Mouse (Mus musculus) cerebellum, postnatal 4 days (tissue): ENCODE data around the gene Rasgrp2.

ENCODE experiments used
- DNase-seq, 2 experiments: peaks; one replicate each; pipeline ENCODE4 v3.0.0; 2022; ENCODE audit warnings: low spot score in 2 of 2, mixed read lengths in 1 of 2

The Rasgrp2 gene

DNA sequence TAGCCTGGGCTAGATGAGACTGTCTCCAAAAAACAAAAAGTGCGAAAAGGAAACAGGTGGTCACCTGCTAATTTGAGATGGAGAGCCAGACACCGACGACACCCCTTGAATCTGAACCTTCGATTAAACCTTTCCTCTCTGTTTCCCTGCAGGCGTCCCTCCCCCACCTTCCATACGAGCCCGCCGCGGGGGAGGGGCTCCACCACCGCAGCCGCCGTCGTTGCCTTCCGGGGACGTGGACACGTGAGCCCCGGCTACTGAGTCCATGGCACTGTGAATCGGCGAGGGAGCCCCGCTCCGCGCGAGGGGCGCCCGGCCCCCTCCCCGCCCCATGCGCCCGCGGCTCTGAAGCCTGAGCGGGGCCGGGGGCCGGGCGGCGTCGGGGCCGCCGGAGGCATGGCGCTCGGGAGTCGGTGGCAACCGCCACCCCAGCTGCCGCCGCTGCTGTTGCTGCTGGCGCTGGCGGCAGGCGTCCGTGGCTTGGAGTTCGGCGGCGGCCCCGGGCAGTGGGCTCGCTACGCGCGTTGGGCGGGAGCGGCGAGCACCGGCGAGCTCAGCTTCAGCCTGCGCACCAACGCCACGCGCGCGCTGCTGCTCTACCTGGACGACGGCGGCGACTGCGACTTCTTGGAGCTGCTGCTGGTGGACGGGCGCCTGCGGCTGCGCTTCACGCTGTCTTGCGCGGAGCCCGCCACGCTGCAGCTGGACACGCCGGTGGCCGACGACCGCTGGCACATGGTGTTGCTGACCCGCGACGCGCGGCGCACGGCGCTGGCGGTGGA is 28.7 kb downstream of the Rasgrp2 start:
- DNase-seq: peak in 1 of 2 experiments; percentile 42

DNA sequence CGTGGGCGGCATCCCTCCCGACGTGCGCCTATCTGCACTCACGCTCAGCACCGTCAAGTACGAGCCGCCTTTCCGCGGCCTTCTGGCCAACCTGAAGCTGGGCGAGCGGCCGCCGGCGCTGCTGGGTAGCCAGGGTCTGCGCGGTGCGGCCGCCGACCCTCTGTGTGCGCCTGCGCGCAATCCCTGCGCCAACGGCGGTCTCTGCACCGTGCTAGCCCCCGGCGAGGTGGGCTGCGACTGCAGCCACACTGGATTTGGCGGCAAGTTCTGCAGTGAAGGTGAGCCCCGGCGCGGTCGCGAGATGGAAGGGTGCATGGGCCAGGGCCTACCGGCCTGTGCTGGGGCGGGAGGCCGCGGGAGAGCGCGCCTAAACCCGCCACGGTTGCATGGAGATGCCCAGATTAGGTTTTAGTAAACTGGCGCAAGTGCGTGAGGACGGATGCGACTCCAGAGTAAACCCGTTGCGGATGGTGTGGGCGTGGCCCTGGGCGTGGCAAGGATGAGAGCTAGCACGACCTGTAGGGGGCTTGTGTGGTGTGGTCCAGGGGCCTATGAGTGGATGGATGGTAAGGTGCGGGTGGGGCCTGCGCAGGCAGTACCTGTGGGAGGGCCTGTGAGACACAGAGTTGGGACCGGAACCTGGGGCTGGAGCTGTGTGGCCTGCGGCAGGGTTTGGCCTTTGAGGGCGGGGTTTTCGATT is 29.5 kb downstream of the Rasgrp2 start:
- peak in 1 of 2 experiments; percentile 39 for DNase-seq

DNA sequence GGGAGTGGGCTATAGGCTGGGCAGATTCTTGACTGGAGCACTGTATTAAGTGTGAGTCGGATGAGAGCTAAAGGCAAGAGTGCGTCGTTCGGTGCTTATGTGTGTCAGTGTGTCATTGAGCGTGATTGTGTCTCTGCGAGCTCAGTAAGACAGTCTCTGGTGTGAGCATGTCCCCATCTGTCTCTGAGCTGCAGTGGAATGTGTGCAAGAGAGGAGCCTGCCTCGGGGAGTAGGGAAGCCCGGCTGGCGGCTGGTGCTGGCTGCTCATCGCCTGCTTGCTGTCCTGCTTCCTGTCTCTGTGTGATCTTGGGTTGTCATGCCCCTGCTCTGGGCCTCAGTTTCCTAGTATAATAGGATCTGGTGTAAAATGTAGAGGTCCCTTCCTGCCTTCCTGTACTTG is 43.9 kb downstream of the Rasgrp2 start:
- DNase-seq: no peak

DNA sequence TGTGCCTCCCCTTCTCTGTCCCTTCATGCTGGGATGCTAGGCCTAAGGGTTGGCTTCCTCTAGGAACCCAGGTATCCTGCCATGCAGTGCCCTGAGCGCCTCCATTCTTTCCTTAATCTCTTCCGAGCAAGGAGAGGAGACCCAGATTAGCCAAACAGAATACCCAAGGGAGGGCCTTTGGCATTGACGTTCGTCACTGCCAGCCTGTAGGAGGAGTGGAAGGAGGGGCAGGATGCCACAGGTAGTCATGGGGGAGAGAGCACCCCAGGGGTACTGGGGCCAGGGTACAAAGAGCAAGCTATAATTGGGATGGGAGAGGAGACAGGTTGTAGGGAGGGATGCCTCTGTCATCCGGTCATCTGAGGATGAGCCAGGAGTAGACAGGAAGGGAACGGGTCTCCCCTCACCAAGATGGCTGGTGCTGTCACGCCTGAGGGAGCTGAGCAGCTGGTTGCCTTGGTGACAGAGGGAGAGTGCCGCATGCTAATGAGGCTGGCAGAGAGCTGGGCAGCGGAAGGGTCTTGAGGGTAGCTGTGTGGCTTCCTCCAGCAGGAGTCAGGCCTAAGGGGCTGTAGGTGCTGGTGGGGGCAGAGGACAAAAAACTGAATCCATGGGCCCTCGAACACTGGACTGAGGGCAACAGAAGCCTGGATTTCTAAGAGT is 46.8 kb downstream of the Rasgrp2 start:
- peak in 1 of 2 experiments; percentile 67 for DNase-seq

DNA sequence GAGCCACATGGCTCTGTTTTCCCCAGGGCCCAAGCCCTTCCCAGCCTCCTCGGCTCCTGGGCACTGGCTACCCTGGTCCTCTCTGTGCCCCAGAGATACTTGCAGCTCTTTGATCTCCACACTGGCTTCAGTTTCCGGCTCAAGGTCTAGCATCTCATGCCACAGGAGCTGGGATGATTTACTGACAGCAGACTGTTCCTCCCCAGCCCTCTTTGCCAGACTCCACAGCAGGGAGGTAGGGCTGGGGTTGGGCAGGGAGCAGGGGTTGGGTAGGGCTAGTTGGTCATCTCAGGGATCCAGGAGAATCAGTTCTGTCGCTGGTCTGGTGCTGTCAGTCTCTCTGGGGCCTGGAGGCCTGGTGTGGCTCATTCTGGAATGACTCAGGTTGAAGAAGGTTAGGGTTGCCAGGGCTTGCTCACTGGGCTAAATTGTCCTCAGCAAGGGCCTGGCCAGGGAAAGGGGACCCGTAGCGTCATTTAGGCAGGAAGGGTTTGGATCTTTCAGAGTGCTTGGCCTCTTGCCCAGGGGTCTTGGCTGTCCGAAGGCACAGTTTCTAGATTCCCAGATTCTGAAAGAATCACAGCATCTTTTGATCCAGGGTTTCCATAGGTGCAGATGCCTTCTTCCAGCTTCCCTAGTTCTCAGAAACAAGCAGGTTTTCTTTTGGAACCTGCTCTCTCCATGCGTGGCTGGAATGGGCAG is 47.7 kb downstream of the Rasgrp2 start:
- peak in 1 of 2 experiments; percentile 49 for DNase-seq

DNA sequence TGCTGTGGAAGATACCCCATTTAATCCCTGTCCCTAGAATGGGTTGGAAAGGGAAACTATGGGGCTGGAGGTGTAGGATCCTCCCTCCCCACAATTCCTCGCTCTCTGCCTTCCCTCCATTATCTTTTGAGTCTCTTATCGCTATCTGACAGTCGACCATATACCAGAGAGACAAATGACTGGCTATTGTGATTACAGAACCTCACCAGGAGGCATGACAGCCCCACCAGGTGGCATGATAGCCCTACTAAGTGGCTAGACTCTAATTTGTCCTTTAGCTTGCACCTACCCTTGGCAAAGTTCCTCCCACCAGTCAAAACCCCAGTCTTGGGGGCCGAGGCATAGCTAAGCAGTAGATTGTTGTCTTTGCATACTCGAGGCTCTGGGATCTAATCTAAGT is 49.6 kb downstream of the Rasgrp2 start:
- DNase-seq: no peak

DNA sequence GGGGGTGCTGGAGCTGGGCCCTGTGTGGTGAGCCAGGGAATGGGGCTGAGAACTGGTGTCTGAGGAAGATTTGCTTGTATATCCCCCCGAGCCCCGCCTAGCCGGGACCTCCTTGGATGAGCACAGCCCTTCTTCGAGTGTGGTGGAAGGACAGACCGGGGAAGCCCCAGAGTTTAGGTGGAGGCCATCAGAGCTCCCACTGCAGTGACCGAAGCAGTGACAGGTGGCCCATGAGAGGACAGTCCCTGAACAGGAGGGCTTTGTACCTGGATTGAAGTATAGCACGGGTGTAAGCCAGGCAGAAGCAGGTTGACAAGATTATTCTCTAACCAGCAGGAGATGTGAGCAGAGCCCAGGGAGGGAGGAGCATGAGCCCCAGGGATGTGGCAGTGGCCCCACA is 50.7 kb downstream of the Rasgrp2 start:
- no peak for DNase-seq

DNA sequence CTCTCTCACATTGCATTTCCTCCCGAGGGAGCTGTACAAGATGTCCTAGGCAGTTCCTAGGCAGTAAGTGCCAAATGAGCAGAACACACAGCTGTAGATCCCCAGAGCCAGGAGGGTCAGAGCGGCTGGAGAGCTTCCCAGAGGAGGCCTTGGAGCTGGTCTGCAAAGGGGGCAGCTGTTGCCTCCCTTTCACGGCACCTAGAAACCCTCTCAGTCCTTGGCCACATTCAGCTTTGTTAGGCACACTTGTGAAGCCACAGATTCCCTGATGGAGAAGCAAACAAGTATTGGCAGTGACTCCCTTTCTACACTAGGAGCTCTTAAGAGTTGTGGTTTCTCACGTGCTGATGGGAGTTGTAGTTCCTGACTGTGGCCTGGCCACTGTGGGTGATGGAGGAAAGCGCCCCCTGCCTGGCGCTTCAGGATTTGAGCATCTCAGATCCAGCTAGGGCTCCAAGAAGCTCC is 52.9 kb downstream of the Rasgrp2 start:
- DNase-seq: peak in 1 of 2 experiments; percentile 72

DNA sequence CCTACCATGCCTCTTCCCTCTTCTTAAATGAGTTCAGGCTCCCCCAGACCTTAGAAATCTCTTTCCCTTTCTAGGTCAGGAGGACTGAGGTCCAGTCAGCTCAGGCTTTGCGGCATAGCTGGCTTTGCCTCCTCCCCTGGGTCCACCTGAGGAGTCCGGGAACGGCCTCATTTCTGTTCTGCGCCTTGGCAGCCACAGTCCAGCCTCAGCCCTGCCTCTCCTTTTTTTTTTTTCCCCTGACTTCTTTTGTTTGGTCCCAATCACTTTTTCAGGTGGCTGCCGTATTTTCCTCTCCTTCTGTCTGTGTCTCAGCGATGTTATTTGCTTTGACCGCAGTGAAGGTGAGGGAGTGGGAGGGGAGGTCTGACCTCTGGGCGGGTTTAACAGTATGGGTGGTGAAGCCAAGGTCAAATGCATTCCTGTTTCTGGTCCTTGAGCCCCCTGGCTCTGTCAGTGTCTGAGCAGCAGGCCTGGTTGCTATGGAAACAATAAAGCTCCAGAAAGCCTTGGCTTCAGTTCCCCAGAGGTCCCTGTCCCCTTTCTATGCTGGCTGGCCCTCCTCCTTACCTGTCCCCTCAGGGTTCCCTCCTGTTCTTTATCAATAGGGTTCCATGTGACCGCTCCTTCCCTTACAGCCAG is 53.7 kb downstream of the Rasgrp2 start:
- DNase-seq: peak in 1 of 2 experiments; percentile 31

DNA sequence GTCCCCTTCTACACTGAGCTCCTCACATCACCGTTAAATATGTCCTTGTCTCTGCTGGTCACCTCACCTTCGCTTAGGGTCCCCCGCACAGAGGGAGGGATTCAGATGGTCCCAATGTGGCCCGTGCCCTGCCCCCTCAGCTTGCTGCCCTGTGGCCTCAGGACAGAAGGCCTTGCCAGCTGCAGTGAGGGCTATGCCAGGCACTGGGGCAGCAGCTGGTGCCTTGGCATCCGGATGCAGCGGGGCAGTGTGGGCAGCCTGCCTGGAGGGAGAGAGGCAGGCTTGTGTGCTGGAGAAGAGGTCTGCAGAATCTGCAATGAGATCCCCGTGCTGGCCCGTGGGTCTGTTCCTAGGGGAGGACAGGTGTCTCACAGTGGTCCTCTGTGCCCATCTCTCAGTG is 54.2 kb downstream of the Rasgrp2 start:
- DNase-seq: peak; percentile 63 to 89

DNA sequence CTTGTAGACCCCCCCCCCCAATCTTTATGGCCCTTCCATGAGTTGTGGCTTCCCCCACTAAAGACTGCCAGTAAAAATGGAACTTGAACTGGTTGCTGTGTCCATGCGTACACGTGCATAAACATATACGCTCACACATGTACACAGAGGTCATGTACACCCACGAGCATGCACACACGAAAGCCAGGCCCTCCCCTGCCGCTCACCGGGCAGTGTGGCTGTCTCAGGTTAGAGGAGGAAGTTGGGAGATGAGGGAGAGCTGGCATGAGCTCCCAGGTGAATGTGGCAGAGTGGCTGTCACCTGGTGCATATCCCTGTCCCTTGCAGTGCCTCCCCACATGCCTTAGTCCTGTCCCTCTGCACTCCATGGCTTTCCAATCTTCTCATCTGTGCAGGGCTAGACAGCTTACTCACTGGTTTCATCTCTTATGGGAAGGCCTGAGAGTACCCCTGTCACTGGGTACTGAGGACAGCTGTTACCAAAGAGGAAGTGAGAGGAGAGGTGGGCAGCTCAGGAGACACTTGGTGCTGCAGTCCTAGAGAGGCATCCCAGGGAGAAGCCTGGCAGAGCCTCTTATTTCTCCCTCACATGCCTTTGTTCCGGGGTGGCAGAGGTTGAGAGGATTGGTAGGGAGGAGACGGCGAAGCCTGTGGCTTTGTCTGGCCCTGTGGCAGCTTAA is 55.0 kb downstream of the Rasgrp2 start:
- no peak for DNase-seq

DNA sequence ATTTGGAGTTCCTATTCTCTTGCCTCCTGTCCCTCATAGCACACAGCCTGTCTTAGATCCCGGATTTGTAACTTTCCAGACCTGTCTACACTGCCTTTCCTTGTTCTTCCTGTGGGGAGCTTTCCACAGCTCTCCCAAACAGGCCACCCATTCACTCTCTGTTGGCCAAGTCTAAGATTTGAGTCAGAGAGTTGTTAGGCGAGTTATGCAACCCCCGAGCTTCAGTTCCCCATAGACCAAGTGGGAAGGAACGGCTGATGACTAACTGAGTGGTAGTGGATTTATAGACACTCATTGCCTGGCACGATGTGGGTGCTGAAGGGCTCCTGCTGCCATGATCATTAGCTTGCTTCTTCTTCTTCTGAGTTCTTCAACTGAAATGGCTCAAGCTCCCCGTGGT is 60.4 kb downstream of the Rasgrp2 start:
- no peak for DNase-seq

DNA sequence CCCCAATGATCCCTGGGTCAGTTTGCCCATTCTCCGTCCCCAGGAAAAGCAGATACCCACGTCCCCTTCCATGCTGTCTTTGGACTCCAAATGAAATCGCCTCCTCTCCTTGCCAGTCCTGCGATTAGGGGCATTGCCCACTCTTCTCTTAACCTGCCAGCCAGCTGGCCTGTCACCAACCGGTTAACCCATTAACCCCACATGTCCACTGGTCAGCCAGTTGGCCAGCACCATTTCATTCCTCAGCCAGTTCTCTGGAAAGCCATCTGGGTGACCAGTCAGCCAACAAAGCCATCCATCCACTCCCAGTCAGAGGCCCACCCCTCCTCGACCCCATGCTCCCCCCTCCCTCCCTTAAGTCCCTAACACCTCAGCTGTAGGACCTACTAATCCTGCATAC is 63.7 kb downstream of the Rasgrp2 start:
- no peak for DNase-seq

DNA sequence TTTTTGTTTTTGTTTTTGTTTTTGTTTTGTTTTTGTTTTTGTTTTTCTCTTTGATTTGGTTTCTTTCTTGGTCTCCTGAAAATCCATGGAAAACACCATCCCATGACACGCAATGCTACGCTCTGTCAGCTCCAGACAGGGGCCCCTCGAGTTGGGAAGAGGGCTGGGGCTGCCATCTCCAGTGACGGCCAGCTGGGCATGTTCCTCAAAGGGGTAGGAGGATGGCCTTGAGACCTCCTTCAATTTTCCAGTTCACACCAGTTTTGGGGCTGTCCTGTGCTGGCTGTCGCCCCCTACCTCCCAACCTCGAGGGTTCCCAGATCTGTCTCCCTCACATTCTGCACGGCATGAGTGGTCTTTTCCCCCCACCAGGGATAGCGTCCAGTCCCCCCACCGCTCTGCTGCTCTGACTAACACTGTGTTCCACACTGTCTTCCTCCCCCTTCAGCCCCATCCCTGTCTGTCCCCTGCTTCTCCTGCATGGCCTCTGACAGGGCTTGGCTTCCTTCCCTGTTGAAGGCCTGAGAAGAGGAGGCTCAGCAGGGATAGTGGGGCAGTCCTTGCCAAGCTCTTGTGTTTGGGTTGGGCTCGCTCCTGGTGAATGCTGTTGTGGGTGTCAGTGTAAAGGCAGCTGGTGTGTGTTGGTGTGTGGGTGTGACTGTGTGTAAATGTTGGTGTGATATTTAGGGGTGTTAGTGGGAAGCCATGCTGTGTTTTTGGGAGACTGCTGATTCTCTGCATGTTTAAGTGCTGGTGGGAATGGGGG is 65.3 kb downstream of the Rasgrp2 start:
- peak in 1 of 2 experiments; percentile 40 for DNase-seq
